Comparison of ENCODE assay signal across 8 mouse cellular contexts in genomic region chr11:118362971-118363518, GRCm38 (mm10). TPM values are rescaled to one million over a fixed set of nuclear protein-coding genes. Genes with fewer than 3 reads are reported as not detected.
DNase-seq lines count a peak whose midpoint lies in the region; ATAC-seq and TF ChIP-seq lines count a peak whose summit lies in the region.

No protein-coding gene starts in this region.

- peaks cover 48% of the 10 kb centered on the region for H3K4me1 ChIP-seq in hindbrain, embryonic 10.5 days (replicated peaks)
- H3K4me1 ChIP-seq in hindbrain, embryonic 14.5 days (replicated peaks; ENCODE audit: control insufficient read depth, insufficient read depth, low read length) = peaks cover 8% of the 10 kb centered on the region; the same call in 1 of the 2 replicates
- peaks cover 24% of the 10 kb centered on the region for H3K4me1 ChIP-seq in embryonic facial prominence, embryonic 11.5 days (ENCODE audit: control insufficient read depth, insufficient read depth, low read length)
- H3K4me1 ChIP-seq in heart, embryonic 12.5 days (replicated peaks) = peaks cover 49% of the 10 kb centered on the region
- H3K4me1 ChIP-seq in kidney, embryonic 16.5 days (ENCODE audit: insufficient read depth, low read length) = peaks cover 52% of the 10 kb centered on the region
- H3K4me1 ChIP-seq in small intestine, adult 2 months (ENCODE audit: control insufficient read depth, insufficient read depth, insufficient read length, low read length) = peaks cover 13% of the 10 kb centered on the region; the same call in 1 of the 2 replicates

- H3K9me3 ChIP-seq in hindbrain, embryonic 10.5 days = no peaks in the 10 kb centered on the region
- no peaks in the 10 kb centered on the region for H3K9me3 ChIP-seq in hindbrain, embryonic 14.5 days (ENCODE audit: control insufficient read depth, low read length)
- no peaks in the 10 kb centered on the region for H3K9me3 ChIP-seq in embryonic facial prominence, embryonic 11.5 days (replicated peaks; ENCODE audit: control insufficient read depth, low read length)
- H3K9me3 ChIP-seq in heart, embryonic 12.5 days (replicated peaks) = no peaks in the 10 kb centered on the region
- no peaks in the 10 kb centered on the region for H3K9me3 ChIP-seq in kidney, embryonic 16.5 days (ENCODE audit: low read length)

- TF ChIP-seq CTCF in small intestine, adult 2 months (IDR thresholded peaks at IDR 0.05; ENCODE audit: extremely low read depth, insufficient read length, insufficient replicate concordance, low read depth, low read length) = no peak

- TF ChIP-seq POLR2A in small intestine, adult 2 months (IDR thresholded peaks at IDR 0.05; ENCODE audit: low read depth, low read length) = no peak

- no peak overlapping the region for H3K4me3 ChIP-seq in hindbrain, embryonic 10.5 days
- H3K4me3 ChIP-seq in hindbrain, embryonic 14.5 days (replicated peaks; ENCODE audit: low read length) = no peak overlapping the region
- H3K4me3 ChIP-seq in embryonic facial prominence, embryonic 11.5 days (ENCODE audit: low read depth, low read length) = no peak overlapping the region
- H3K4me3 ChIP-seq in heart, embryonic 12.5 days = no peak overlapping the region
- H3K4me3 ChIP-seq in kidney, embryonic 16.5 days (ENCODE audit: low read length) = no peak overlapping the region
- no peak overlapping the region for H3K4me3 ChIP-seq in small intestine, adult 2 months (ENCODE audit: low read depth, low read length)

- H3K4me2 ChIP-seq in hindbrain, embryonic 14.5 days (replicated peaks) = no peak overlapping the region
- H3K4me2 ChIP-seq in embryonic facial prominence, embryonic 11.5 days (ENCODE audit: low read depth, low read length) = peak overlapping the region; percentile 32
- H3K4me2 ChIP-seq in heart, embryonic 12.5 days = peak overlapping the region; percentile 42; the same call in 1 of the 2 replicates
- peak overlapping the region; percentile 26 for H3K4me2 ChIP-seq in kidney, embryonic 16.5 days (replicated peaks; ENCODE audit: low read depth, low read length)

- H3K27ac ChIP-seq in hindbrain, embryonic 10.5 days = peak overlapping the region; percentile 76
- H3K27ac ChIP-seq in hindbrain, embryonic 14.5 days = no peak overlapping the region
- H3K27ac ChIP-seq in embryonic facial prominence, embryonic 11.5 days (replicated peaks; ENCODE audit: low read depth, low read length) = peak overlapping the region; percentile 90
- H3K27ac ChIP-seq in heart, embryonic 12.5 days (ENCODE audit: poor library complexity, severe bottlenecking) = peak overlapping the region; percentile 81
- peak overlapping the region; percentile 79 for H3K27ac ChIP-seq in kidney, embryonic 16.5 days (ENCODE audit: low read length)
- peak overlapping the region; percentile 86 for H3K27ac ChIP-seq in small intestine, adult 2 months (ENCODE audit: insufficient read depth, low read depth, low read length)

- ATAC-seq in hindbrain, embryonic 14.5 days (ENCODE audit: low FRiP score) = no peak
- peak; percentile 79 for ATAC-seq in embryonic facial prominence, embryonic 11.5 days (replicated peaks; ENCODE audit: insufficient number of reproducible peaks, low FRiP score, low TSS enrichment, low read depth)
- peak; percentile 84 for ATAC-seq in heart, embryonic 12.5 days (ENCODE audit: insufficient number of reproducible peaks, low FRiP score)
- ATAC-seq in kidney, embryonic 16.5 days (ENCODE audit: low FRiP score, low TSS enrichment) = peak; percentile 86

- 8% methylated on average over 8 of the region's 8 CpGs for WGBS in hindbrain, embryonic 10.5 days
- WGBS in hindbrain, embryonic 14.5 days = 10% methylated on average over 8 of the region's 8 CpGs
- WGBS in embryonic facial prominence, embryonic 11.5 days = 4% methylated on average over 8 of the region's 8 CpGs
- under 1% methylated on average over 8 of the region's 8 CpGs for WGBS in heart, embryonic 12.5 days
- WGBS in kidney, embryonic 16.5 days = 1% methylated on average over 8 of the region's 8 CpGs
- WGBS in small intestine, adult 2 months = 10% methylated on average over 8 of the region's 8 CpGs

- DNase-seq in hindbrain, embryonic 10.5 days (ENCODE audit: low spot score) = peak; percentile 59
- no peak for DNase-seq in hindbrain, embryonic 14.5 days (ENCODE audit: low spot score)
- peak; percentile 90 for DNase-seq in embryonic facial prominence, embryonic 11.5 days (ENCODE audit: low spot score)
- DNase-seq in lung, postnatal 25 days (ENCODE audit: low spot score) = peak; percentile 81
- DNase-seq in spleen, postnatal 4 days (ENCODE audit: low spot score in 2 of 2) = no peak

- peaks cover 9% of the 10 kb centered on the region; the same call in 1 of the 2 replicates for H3K27me3 ChIP-seq in hindbrain, embryonic 10.5 days (ENCODE audit: insufficient read depth, poor library complexity, severe bottlenecking)
- H3K27me3 ChIP-seq in hindbrain, embryonic 14.5 days (ENCODE audit: control insufficient read depth, insufficient read depth, low read length) = no peaks in the 10 kb centered on the region
- H3K27me3 ChIP-seq in embryonic facial prominence, embryonic 11.5 days (ENCODE audit: control insufficient read depth, insufficient read depth, low read length) = no peaks in the 10 kb centered on the region
- H3K27me3 ChIP-seq in heart, embryonic 12.5 days (replicated peaks) = no peaks in the 10 kb centered on the region
- no peaks in the 10 kb centered on the region for H3K27me3 ChIP-seq in kidney, embryonic 16.5 days (ENCODE audit: insufficient read depth, low read length)
- no peaks in the 10 kb centered on the region for H3K27me3 ChIP-seq in small intestine, adult 2 months (ENCODE audit: control insufficient read depth, insufficient read depth, low read length)

- no peak overlapping the region for H3K9ac ChIP-seq in hindbrain, embryonic 14.5 days
- H3K9ac ChIP-seq in embryonic facial prominence, embryonic 11.5 days (replicated peaks; ENCODE audit: low read length) = peak overlapping the region; percentile 30; the same call in 1 of the 2 replicates
- peak overlapping the region; percentile 28; the same call in 1 of the 2 replicates for H3K9ac ChIP-seq in heart, embryonic 12.5 days
- peak overlapping the region; percentile 46; the same call in 1 of the 2 replicates for H3K9ac ChIP-seq in kidney, embryonic 16.5 days (replicated peaks; ENCODE audit: low read length)

- H3K36me3 ChIP-seq in hindbrain, embryonic 10.5 days = no peaks in the 10 kb centered on the region
- no peaks in the 10 kb centered on the region for H3K36me3 ChIP-seq in hindbrain, embryonic 14.5 days (replicated peaks; ENCODE audit: control insufficient read depth, insufficient read depth)
- no peaks in the 10 kb centered on the region for H3K36me3 ChIP-seq in embryonic facial prominence, embryonic 11.5 days (replicated peaks; ENCODE audit: control insufficient read depth, insufficient read depth, low read depth, low read length)
- H3K36me3 ChIP-seq in heart, embryonic 12.5 days = no peaks in the 10 kb centered on the region
- H3K36me3 ChIP-seq in kidney, embryonic 16.5 days (ENCODE audit: insufficient read depth, low read length) = no peaks in the 10 kb centered on the region
- no peaks in the 10 kb centered on the region for H3K36me3 ChIP-seq in small intestine, adult 2 months (ENCODE audit: control insufficient read depth, insufficient read depth, low read length)

RNA-seq across cellular contexts. Expression of gene Timp2, which starts 7.5 kb away (rescaled TPM):
- 28.6 and 36.3 TPM in 2 replicates for polyA plus RNA-seq in hindbrain, embryonic 10.5 days (2016; fragmentation: Nextera tagmentation; extraction: Ambion mirVana)
- 94.3 and 114 TPM in 2 replicates for polyA plus RNA-seq in hindbrain, embryonic 14.5 days (2014; fragmentation: Nextera tagmentation; extraction: Ambion mirVana)
- polyA plus RNA-seq in embryonic facial prominence, embryonic 11.5 days (2014; fragmentation: Nextera tagmentation; extraction: Ambion mirVana) = 73.2 and 75.7 TPM in 2 replicates
- polyA plus RNA-seq in heart, embryonic 12.5 days (2016; fragmentation: Nextera tagmentation; extraction: Ambion mirVana) = 68.9 and 72.1 TPM in 2 replicates
- 84.6 TPM in 2 replicates for polyA plus RNA-seq in kidney, embryonic 16.5 days (2015; fragmentation: Nextera tagmentation; extraction: Ambion mirVana)
- 22.6 and 27.7 TPM in 2 replicates for polyA plus RNA-seq in small intestine, adult 2 months (2012; rRNA removed)

RNA-seq across cellular contexts. Expression of gene Cep295nl, which starts 20.7 kb away (rescaled TPM):
- 0.19 and 0.21 TPM in 2 replicates for polyA plus RNA-seq in hindbrain, embryonic 10.5 days (2016; fragmentation: Nextera tagmentation; extraction: Ambion mirVana)
- polyA plus RNA-seq in hindbrain, embryonic 14.5 days (2014; fragmentation: Nextera tagmentation; extraction: Ambion mirVana) = 0.17 TPM in 1 of 2 replicates, not detected in the other
- 0.21 and 0.76 TPM in 2 replicates for polyA plus RNA-seq in embryonic facial prominence, embryonic 11.5 days (2014; fragmentation: Nextera tagmentation; extraction: Ambion mirVana)
- polyA plus RNA-seq in heart, embryonic 12.5 days (2016; fragmentation: Nextera tagmentation; extraction: Ambion mirVana) = 0.23 and 0.24 TPM in 2 replicates
- polyA plus RNA-seq in kidney, embryonic 16.5 days (2015; fragmentation: Nextera tagmentation; extraction: Ambion mirVana) = 0.37 and 0.39 TPM in 2 replicates
- 0.04 TPM in 1 of 2 replicates, not detected in the other for polyA plus RNA-seq in small intestine, adult 2 months (2012; rRNA removed)

RNA-seq across cellular contexts. Expression of gene Lgals3bp, which starts 38.8 kb away (rescaled TPM):
- 1.8 and 2.0 TPM in 2 replicates for polyA plus RNA-seq in hindbrain, embryonic 10.5 days (2016; fragmentation: Nextera tagmentation; extraction: Ambion mirVana)
- polyA plus RNA-seq in hindbrain, embryonic 14.5 days (2014; fragmentation: Nextera tagmentation; extraction: Ambion mirVana) = 4.0 and 4.7 TPM in 2 replicates
- polyA plus RNA-seq in embryonic facial prominence, embryonic 11.5 days (2014; fragmentation: Nextera tagmentation; extraction: Ambion mirVana) = 1.0 and 1.7 TPM in 2 replicates
- 4.5 and 5.1 TPM in 2 replicates for polyA plus RNA-seq in heart, embryonic 12.5 days (2016; fragmentation: Nextera tagmentation; extraction: Ambion mirVana)
- 14.9 and 18.1 TPM in 2 replicates for polyA plus RNA-seq in kidney, embryonic 16.5 days (2015; fragmentation: Nextera tagmentation; extraction: Ambion mirVana)
- 372 and 739 TPM in 2 replicates for polyA plus RNA-seq in small intestine, adult 2 months (2012; rRNA removed)

RNA-seq across cellular contexts. Expression of gene Cant1, which starts 55.8 kb away (rescaled TPM):
- polyA plus RNA-seq in hindbrain, embryonic 10.5 days (2016; fragmentation: Nextera tagmentation; extraction: Ambion mirVana) = 23.7 and 31.1 TPM in 2 replicates
- 25.4 and 26.9 TPM in 2 replicates for polyA plus RNA-seq in hindbrain, embryonic 14.5 days (2014; fragmentation: Nextera tagmentation; extraction: Ambion mirVana)
- polyA plus RNA-seq in embryonic facial prominence, embryonic 11.5 days (2014; fragmentation: Nextera tagmentation; extraction: Ambion mirVana) = 19.5 and 23.2 TPM in 2 replicates
- polyA plus RNA-seq in heart, embryonic 12.5 days (2016; fragmentation: Nextera tagmentation; extraction: Ambion mirVana) = 23.6 and 23.7 TPM in 2 replicates
- polyA plus RNA-seq in kidney, embryonic 16.5 days (2015; fragmentation: Nextera tagmentation; extraction: Ambion mirVana) = 30.6 and 30.9 TPM in 2 replicates
- polyA plus RNA-seq in small intestine, adult 2 months (2012; rRNA removed) = 73.6 and 158 TPM in 2 replicates

Comparison
In these comparisons a context has a peak if more than half of its experiments do, and no peak if none do; other contexts are left out.
1. DNase-seq: peak in hindbrain, embryonic 10.5 days (single experiment), embryonic facial prominence, embryonic 11.5 days (single experiment) and lung, postnatal 25 days (single experiment); none in hindbrain, embryonic 14.5 days (single experiment) and spleen, postnatal 4 days (0 of 2).
2. RNA of gene Lgals3bp, which starts 38.8 kb away (polyA plus RNA-seq): 372 to 739 TPM in small intestine, adult 2 months; 14.9 to 18.1 TPM in kidney, embryonic 16.5 days, 4.5 to 5.1 TPM in heart, embryonic 12.5 days, 4.0 to 4.7 TPM in hindbrain, embryonic 14.5 days, 1.8 to 2.0 TPM in hindbrain, embryonic 10.5 days and 1.0 to 1.7 TPM in embryonic facial prominence, embryonic 11.5 days; every median in the first group is over 10 times any median in the second.